Mouse (Mus musculus) spleen, adult 18-20 months (tissue): Measurements from ENCODE around the gene Phkg1.
"Not testable (repeated sequence)": the region's sequence is repeated elsewhere in the genome, so short reads cannot be mapped to it uniquely, and the experiment has no call there.

Experiments
- DNase-seq, 2 experiments: peaks; one replicate each; pipeline ENCODE4 v3.0.0; 2022; ENCODE audit warnings: mixed read lengths in 2 of 2

Gene Phkg1

GRCm38 (mm10) chr5:129898449-129898848 is at the start of gene Phkg1:
Gene Phkg1 (minus strand): TSS chr5:129898549.
- DNase-seq: no peak

DNA sequence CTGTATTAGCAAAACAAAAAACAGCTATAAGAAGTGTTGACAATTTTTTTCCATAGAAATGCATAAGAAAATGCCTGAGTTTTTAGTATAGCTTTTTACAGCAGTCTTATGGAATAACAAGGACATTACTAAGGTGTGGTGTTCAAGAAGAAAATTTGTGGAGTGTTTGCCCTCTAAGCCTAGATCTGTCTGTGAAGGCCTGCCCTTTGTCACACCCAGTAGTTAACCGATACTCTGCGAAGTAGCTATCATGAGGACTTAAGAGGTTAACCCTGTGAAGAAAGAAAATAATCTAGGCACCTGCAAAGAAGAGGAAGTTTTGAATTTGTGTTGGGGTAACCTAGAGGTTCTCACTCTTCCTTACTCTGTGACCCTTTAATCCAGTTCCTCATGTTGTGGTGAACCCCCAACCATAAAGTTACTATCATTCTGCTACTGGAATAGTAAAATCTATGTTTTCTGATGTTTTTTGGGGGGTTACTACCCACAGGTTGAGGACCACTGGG is 49.2 kb upstream of the Phkg1 start:
- no peak for DNase-seq

DNA sequence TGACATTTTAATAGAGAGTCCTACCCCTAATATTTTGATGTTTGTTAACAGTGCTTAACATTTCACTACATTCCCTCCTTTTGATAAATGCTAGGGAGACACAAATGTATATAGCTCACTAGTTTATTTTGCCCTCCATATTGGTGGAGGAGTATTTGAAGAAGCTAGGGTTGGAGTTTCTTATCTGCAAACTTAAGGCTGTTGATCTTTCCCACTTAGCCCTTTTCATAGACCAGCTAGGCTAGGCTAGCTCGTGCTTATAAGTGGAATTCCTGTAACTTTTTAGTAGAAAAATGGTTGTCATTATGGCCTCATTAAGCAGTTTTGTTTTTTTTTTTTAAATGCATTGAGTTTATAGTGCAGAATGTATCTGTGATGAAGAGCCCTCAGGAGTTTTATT is 45.1 kb upstream of the Phkg1 start:
- DNase-seq: no peak

- peak; percentile 41 to 46 for DNase-seq
Observed at GRCm38 (mm10) chr5:129942073-129942939, 44.0 kb upstream of the Phkg1 start.

DNA sequence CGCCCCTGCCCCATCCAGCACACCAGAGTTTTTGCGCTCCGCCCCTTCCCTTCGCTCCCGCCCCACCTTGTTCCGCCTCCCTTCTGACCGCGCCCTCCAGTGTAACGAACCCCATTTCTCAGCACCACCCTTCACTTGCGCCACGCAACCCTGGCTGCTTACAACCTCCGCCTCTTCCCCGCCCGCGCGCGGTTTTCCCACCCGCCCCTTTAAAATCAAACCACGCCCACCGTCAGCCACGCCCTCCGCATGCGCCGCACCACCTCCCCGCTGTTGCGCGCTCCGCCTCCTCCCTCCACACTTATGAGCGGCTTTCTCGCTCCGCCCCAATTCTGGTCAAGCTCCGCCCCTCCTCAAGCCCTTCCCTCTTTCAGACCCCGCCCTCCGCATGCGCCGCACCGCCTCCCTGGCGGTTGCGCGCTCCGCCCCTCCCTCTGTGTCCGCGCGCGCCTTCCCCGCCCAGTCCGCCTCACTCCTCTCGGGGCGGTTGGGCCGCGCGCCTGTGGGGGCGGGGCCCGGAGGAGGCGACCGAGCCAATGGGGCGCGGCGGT is 43.2 kb upstream of the Phkg1 start, which contains the start of gene Vkorc1l1:
Gene Vkorc1l1, plus strand, starts transcription at position 476 of the 551 bp plus-strand sequence.
- peak; percentile 99 for DNase-seq

GRCm38 (mm10) chr5:129940736-129941494 is 42.6 kb upstream of the Phkg1 start:
- no peak for DNase-seq

DNA sequence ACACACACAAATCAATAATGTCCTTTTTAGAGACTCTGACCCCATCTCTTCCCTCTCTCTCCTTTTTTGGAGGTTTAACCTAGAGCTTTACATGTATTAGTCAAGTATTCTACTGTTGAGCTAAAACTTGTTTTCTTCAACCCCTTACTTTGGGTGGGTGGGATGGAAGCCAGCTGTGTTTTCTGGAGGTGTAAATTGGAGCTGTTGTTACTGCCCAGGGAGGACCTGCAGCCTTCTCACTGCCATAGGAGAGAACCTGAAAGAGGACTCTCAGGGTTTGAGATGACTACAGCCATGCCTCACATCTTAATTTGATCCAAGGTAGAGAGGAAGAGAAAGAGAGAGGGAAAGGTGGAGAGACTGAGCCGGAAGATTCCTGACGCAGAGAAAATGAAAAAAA is 41.9 kb upstream of the Phkg1 start:
- no peak for DNase-seq

DNA sequence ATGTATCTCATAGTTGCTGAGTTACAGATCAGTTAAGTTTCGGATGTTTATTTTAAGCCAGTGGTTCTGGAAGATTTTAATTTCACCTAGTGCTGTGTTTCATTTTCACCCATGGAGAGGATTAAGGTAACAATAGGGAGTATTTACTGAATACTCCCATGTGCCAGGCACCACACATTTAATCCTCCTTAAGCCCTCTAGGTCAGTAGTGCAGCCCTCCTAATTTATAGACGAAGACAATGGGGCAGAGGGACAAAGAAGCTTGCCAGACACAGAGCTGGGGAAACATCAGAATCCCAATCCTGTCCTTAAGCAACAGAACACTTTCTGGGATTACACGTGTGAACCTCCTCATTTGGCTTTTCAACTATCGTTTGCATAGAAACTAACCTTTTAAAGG is 38.6 kb upstream of the Phkg1 start:
- no peak for DNase-seq

- no peak for DNase-seq
Observed at GRCm38 (mm10) chr5:129929924-129930855, 31.8 kb upstream of the Phkg1 start.

- no peak for DNase-seq
Observed at GRCm38 (mm10) chr5:129925933-129926332, 27.6 kb upstream of the Phkg1 start.

DNA sequence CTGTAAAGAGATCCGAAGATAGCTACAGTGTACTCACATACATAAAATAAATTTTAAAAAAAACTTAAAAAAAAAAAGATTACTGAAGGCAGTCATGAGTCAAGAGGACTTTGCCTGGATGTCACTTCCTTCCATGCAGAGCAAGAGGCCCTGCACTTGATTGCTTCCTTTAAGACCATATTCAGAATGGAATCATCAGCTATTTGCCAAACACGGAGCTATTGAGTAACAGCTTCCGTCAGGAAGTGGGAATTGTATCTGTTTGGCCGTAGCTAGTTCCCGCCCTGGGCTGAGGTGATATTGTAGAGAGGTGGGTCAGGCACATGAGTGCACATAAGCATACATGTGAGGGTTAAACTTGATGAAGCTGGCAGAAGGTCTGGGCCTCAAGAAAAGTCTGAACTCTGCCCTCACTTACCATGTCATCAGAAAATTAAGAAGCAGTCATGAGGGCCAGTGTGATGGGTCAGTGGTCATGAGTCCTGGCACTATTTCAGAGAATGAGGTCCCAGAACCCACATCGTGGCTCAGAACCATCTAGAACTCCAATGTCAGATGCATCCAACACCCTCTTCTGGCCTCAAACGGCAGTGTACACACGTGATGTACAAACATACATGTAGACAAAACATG is 26.6 kb upstream of the Phkg1 start:
- DNase-seq: no peak

GRCm38 (mm10) chr5:129921972-129922371 is 23.6 kb upstream of the Phkg1 start:
- no peak for DNase-seq

- DNase-seq: no peak
Observed at GRCm38 (mm10) chr5:129919320-129919719, 21.0 kb upstream of the Phkg1 start.

- no peak for DNase-seq
Observed at GRCm38 (mm10) chr5:129918752-129919151, 20.4 kb upstream of the Phkg1 start.

- DNase-seq: no peak
Observed at GRCm38 (mm10) chr5:129918065-129918651, 19.8 kb upstream of the Phkg1 start.

DNA sequence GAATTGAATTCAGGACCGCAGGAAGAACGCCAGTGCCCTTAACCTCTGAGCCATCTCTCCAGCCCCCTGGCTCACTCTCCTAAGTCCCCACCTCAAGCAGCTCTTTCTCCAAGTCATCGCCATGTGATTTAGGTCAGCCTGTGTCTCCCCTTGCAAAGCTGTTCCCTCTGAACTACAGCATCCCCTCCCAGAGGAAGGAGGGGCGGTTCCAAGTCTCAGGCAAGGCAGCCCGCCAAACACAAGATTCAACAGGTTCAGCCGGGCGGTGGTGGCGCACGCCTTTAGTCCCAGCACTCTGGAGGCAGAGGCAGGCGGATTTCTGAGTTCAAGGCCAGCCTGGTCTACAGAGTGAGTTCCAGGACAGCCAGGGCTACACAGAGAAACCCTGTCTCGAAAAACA is 17.1 kb upstream of the Phkg1 start:
- DNase-seq: not testable (repeated sequence)

DNA sequence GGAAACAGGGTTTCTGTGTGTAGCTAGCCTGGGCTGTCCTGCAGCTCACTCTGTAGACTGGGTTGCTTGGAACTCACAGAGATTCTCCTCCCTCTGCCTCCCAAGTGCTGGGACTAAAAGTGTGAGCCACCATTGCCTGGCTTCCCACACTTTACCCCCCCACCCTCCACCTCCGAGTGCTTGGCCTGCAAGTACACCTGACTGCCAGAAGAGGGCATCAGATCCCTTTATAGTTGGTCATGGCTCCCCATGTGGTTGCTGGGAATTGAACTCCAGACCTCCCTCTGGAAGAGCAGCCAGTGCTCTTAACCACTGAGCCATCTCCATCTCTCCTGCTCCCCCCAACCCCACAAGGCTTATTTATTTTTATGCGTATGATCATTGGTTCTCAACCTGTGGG is 15.7 kb upstream of the Phkg1 start:
- peak in 1 of 2 experiments; percentile 10 for DNase-seq

DNA sequence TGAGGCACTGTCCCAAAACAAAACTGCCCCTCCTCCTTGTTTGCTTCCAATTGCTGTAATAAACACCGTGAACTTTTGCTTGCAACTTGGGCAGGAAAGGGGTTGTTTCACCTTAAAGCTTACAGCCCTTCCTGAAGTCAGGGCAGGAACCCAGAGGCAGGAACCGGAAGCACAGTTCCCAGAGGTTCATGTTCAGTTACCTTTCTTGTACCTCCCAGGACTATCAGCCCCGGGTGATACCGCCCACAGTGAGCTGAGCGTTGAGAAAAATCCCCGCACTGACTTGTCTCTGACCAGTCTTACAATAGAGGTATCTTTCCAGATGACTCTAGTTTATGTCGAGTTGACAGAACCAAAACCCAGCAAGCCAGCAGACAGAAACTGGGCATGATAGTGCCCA is 11.2 kb upstream of the Phkg1 start:
- DNase-seq: no peak

DNA sequence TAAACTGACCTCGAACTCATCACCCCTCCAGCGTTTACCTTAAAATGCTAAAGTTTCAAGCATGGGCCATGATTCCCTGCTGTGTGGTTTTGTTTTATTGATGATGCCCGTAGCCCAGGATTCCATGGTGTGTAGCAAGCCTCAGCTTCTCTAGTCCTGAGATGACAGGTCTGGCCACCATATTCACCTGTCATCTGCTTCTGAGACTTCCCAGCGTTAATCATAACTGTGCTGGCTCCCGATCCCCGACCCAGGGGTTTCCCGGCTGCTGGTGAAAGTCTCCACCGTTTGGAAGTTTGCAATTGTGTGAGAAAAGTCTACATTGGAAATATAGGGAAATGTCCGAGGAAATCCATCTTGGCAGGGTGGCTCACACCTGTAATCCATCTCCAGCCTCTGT is 10.8 kb upstream of the Phkg1 start:
- DNase-seq: no peak

DNA sequence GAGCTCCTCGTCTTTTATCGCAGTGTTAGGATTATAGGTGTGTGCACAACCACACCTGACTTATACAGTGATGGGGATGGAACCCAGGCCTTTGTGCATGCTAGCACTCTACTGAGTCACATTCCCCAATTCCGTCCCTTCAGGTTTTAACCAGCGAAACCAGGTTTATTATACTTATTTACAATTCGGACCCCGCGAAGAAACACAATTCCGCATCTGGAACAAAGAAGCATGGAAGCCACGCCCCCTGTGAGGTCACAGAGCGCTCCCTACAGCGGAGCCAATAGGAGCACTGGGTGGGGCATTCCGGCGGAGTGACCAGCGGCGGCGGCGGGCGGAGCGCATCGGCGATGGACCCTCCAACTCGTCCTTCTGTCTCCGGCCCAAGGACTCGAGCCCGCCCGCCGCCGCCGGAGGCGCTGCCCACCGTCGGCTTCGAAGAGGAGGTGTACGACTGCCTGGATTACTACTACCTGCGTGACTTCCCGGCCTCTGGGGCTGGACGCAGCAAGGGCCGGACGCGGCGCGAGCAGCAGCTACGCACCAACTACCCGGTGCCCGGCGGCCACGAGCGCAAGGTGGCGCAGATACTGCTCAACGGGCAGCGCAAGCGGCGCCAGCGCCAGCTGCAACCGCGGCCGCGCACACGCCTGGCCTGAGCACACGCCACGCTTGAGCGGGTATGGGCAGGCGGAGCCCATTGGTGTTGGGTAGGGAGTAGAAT is 10.1 kb upstream of the Phkg1 start, which contains the start of gene Nupr1l:
Gene Nupr1l, plus strand, starts transcription at position 299 of the 724 bp plus-strand sequence.
- peak; percentile 76 to 89 for DNase-seq

DNA sequence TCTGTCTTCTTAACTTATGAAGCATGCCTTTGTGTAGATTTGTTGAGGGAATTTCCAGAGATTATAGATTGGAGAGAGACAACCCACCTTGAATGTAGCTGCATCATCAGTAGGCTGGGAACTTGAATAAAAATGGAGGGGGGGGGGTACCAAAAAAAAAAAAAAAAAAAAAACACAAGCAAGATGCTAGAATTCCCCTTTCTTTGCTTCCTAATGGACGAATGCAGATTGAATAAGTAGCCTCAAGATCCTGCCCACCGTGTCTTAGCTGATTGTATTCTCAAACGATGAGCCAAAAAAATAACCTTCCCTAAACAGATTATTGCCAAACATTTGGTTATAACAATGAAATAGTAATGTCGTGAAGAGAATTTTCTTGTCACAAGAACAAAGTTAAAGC is 9.4 kb upstream of the Phkg1 start:
- no peak for DNase-seq
